Mouse (Mus musculus) testis, adult 2 months (tissue): ENCODE data around the gene Prpf38b. TPM values are rescaled to one million over a fixed set of nuclear protein-coding genes. Genes with fewer than 3 reads are reported as not detected.

ENCODE experiments used
- H3K27ac ChIP-seq: fragments of 200-500 bp; 2 replicates; pipeline ENCODE4 v1.5.1; 2012; ENCODE audit warnings: low read depth, low read length; ENCODE audit not compliant: control insufficient read depth, insufficient read depth
- H3K27me3 ChIP-seq: fragments of 200-500 bp; 2 replicates; pipeline ENCODE4 v1.6.1; 2012; ENCODE audit warnings: mild to moderate bottlenecking, low read length, moderate library complexity; ENCODE audit not compliant: control insufficient read depth, insufficient read depth
- H3K36me3 ChIP-seq: fragments of 200-500 bp; 2 replicates; pipeline ENCODE4 v1.6.1; 2012; ENCODE audit warnings: mild to moderate bottlenecking, low read length; ENCODE audit not compliant: control insufficient read depth, insufficient read depth
- H3K4me1 ChIP-seq: fragments of 200-500 bp; 2 replicates; pipeline ENCODE4 v1.6.1; 2012; ENCODE audit warnings: low read length; ENCODE audit not compliant: control insufficient read depth, insufficient read depth
- H3K4me3 ChIP-seq: fragments of 200-500 bp; 2 replicates; pipeline ENCODE4 v1.5.1; 2012; ENCODE audit warnings: low read depth, mild to moderate bottlenecking, low read length, moderate library complexity, mixed read lengths; ENCODE audit not compliant: control insufficient read depth
- CTCF ChIP-seq: fragments of 200-500 bp; IDR thresholded peaks from 2 replicates; pipeline ENCODE4 v1.5.1; 2012; ENCODE audit warnings: low read depth, mild to moderate bottlenecking, inconsistent platforms, low read length, moderate library complexity; ENCODE audit not compliant: control insufficient read depth, insufficient read depth, insufficient replicate concordance
- POLR2A ChIP-seq: fragments of 200-500 bp; IDR thresholded peaks from 2 replicates; pipeline ENCODE4 v1.6.1; 2012; ENCODE audit warnings: low read depth, mild to moderate bottlenecking, inconsistent platforms, low read length, moderate library complexity; ENCODE audit not compliant: control insufficient read depth
- polyA plus RNA-seq: library from polyadenylated mRNA; depleted of rRNA; stranded (reverse); fragments of >200 nt; gene quantifications from 2 replicates; pipeline ENCODE4 v1.2.3, GENCODE M21; 2012

The Prpf38b gene
- polyA plus RNA-seq, 1 experiment: 23.6 TPM

DNA sequence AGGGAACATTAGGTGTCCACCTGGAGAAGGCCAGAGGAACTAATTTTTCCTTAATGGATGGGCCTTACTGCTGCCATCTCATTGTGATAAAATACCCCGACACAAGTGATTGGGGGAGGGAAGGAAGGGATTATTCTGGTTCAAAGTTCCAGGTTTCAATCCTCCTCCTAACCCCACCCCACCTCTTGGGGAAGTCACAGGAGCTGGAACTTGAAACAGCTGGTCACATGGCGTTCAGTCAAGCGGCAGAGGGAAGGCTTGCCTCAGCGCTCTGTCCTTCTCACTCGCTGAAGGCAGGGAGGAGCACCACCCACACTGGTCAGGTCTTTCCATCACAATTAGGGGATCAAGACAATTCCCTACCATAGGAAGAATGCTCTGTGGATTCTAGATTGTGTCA is 27.2 kb upstream of the Prpf38b start:
- Histone ChIP-seq H3K4me3 (no peak overlapping the region), H3K27me3 (no peaks in the 10 kb centered on the region), H3K36me3 (no peaks in the 10 kb centered on the region; the same call in 1 of the 2 replicates), H3K4me1 (peaks cover 3% of the 10 kb centered on the region), H3K27ac (no peak overlapping the region)
- TF ChIP-seq CTCF (no peak), POLR2A (no peak)

DNA sequence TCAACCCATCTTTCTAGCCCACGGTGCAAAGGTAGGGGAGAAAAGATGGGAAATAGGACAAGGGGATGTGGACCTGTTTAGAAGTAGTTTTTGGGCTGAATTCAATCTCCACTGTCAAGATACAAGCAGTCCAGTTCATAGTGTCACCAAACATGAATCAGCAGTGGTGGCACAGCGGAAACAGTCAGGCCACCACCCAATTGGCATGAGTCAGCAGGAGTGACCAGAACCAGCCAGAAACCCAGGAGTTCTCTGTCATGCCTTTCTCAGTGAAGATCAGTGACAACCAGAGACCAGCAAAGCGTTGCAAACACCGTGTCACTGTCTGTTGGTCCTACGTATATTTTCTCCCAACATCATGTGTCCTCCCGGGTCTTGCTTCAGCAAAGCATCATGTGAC is 22.0 kb upstream of the Prpf38b start:
- no peaks in the 10 kb centered on the region for H3K4me1 ChIP-seq
- H3K27me3 ChIP-seq: no peaks in the 10 kb centered on the region
- no peak overlapping the region for H3K4me3 ChIP-seq
- H3K36me3 ChIP-seq: no peaks in the 10 kb centered on the region
- H3K27ac ChIP-seq: no peak overlapping the region
- TF ChIP-seq POLR2A (no peak), CTCF (no peak)

DNA sequence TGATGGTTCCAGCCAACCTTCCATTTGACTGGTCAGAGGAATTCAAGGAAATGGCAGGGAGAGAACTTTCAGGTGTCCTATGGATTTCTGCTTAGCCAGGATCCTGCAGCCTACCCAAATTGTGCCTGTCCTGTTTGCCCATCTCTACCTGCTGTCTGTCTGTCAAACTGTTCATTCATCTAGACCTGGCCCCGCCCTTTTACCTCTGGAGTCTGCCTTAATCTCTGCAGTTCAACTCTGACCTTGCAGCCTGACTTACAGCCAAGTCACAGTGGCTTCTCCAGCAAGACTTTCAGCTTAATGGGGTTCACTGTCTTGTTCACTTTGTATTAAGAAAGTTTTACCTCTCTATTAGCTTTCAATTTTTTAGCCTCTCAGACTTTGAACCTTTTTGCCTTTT is 14.8 kb upstream of the Prpf38b start:
- Histone ChIP-seq H3K4me3 (no peak overlapping the region), H3K27ac (no peak overlapping the region), H3K4me1 (no peaks in the 10 kb centered on the region), H3K36me3 (no peaks in the 10 kb centered on the region), H3K27me3 (no peaks in the 10 kb centered on the region)
- TF ChIP-seq CTCF (no peak), POLR2A (no peak)

DNA sequence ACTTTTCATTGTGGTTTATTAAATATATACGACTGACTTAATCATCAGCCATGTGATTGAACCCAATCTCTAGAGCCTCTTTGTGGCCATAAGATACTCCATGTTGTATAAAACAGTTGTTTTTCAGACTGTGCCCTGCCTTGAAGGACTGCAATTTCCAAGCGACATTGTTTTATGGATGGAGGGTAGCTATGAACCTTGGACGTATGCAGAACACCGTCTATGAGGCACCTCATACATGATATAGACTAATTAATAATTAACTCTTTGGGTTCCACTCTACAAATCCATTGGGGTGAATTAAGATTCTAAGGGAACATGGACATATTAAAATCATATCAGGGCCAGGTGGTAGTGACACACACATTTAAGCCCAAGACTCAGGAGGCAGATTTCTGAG is 14.2 kb upstream of the Prpf38b start:
- Histone ChIP-seq H3K27me3 (no peaks in the 10 kb centered on the region), H3K27ac (no peak overlapping the region), H3K4me3 (no peak overlapping the region), H3K36me3 (no peaks in the 10 kb centered on the region), H3K4me1 (no peaks in the 10 kb centered on the region)
- no peak for TF ChIP-seq CTCF
- TF ChIP-seq POLR2A: no peak

DNA sequence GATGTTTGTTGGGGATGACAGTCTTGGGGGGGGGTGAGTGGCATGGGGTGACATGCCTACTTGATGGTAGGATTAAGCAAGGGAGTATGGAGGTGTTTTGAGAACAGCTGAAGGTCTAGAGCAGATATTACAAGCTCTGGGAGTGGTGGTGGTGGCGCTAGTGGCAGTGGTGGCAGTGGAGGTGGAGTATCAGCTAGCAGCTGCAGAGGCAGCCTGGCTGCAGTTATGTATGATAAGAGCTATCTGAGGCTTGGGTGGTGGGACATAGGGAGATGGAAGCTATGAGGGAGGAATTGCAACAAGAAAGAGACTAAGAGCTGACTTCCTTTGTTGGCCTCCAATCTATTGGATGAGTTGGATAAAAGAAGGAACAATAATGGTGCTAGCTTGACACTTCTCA is 10.3 kb upstream of the Prpf38b start:
- Histone ChIP-seq H3K4me3 (no peak overlapping the region), H3K4me1 (no peaks in the 10 kb centered on the region), H3K27ac (no peak overlapping the region), H3K27me3 (no peaks in the 10 kb centered on the region), H3K36me3 (no peaks in the 10 kb centered on the region)
- TF ChIP-seq POLR2A (no peak), CTCF (no peak)

DNA sequence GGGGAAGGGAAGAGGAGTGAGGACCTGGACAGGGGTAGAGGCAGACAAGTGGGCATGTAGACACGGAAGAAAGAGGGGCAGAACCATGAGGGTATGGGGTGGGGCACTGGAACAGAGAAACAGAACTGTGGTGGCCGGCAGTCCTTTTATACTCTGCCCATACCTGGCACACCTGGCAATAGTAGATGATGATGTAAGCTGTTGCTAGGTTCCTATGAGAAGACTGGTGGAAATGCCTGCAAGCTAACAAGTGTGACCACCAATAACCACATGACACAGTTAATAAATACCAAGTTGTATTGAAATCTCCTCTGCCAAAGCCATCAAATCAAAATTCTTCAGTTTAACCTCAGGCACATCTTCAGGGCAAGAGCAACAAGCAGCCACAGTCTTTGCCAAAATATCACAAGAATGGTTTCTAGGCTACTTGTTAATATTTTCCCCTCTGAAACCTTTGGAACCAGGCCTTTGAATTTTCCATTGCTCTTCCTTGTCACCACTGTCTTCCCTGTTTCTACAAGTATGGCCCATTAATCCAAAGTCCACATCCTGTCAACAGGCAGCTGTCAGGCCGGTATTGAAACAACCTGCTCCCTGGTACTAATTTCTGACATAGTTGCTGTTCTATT is 9.0 kb upstream of the Prpf38b start:
- H3K36me3 ChIP-seq: no peaks in the 10 kb centered on the region
- H3K27me3 ChIP-seq: no peaks in the 10 kb centered on the region
- H3K27ac ChIP-seq: no peak overlapping the region
- H3K4me1 ChIP-seq: no peaks in the 10 kb centered on the region
- no peak overlapping the region for H3K4me3 ChIP-seq
- TF ChIP-seq POLR2A (no peak), CTCF (no peak)

DNA sequence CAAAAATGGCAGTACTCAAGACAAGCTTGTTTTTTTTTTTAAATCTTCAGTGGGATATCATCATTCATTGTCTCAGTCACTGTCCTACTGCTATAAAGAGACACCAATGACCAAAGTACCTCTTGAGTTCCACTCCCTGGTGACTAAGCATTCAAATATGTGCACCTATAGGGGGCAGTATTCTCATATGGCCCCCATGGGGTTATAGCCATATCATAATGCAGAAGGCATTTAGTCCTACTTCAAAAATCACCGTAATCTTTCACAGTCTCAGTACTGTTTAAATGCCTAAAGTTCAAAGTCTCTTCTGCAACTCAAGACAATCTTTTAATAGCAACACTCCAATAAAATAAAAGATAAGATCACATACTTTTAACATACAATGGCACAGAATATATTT is 7.3 kb upstream of the Prpf38b start:
- no peaks in the 10 kb centered on the region for H3K36me3 ChIP-seq
- no peak for TF ChIP-seq POLR2A
- TF ChIP-seq CTCF: no peak

DNA sequence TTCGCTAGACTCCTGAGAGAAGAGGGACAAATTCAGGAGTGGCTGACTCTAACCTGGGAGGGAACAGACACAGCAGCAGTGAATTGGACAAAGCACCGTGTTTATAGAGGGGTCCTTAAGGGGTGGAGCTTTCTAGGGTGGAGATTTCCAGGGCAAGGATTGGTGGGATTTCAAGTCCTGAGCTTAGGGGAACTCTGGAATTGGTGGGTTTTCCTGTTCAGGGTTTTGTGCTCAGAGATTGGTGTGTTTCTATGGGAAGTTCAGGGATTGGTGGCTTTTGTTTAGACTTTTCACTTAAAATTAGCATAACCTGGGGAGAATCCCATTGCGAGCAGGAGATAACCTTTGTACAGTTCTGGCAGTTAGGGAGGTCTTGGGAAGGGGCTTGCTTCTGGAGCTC is 6.5 kb upstream of the Prpf38b start:
- no peaks in the 10 kb centered on the region for H3K36me3 ChIP-seq
- no peak overlapping the region for H3K27ac ChIP-seq
- peaks cover 12% of the 10 kb centered on the region for H3K4me1 ChIP-seq
- no peaks in the 10 kb centered on the region for H3K27me3 ChIP-seq
- TF ChIP-seq CTCF: no peak
- no peak overlapping the region for H3K4me3 ChIP-seq

More for the DNA sequence above, 7.3 kb upstream of the Prpf38b start:
- Histone ChIP-seq H3K4me1 (peaks cover 6% of the 10 kb centered on the region), H3K27ac (no peak overlapping the region), H3K4me3 (no peak overlapping the region), H3K27me3 (no peaks in the 10 kb centered on the region)
